9 mouse cellular contexts compared by ENCODE assay signal in the genomic region with DNA sequence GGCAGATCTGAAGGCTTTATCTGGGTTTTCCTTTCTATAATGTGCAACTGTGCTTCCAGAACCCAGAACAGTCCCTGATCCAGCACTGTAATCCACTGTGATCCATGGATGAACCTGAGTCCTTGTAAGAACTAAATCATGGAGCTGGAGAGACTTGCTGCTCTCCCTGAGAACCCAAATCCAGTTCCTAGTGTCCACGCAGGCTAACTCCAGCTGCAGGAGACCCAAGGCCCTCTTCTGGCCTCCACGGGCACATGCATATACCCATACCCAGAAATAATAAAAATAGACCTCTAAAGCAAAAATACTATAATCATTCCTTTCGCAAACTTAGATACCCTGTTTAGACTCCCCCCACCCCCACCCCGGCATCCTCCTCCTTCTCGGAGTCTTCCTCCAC. TPM values are rescaled to one million over a fixed set of nuclear protein-coding genes. Genes with fewer than 3 reads are reported as not detected.
DNase-seq lines count a peak whose midpoint lies in the region; ATAC-seq and TF ChIP-seq lines count a peak whose summit lies in the region.
"Had no signal": no experiment of that assay in that cellular context is flagged by ENCODE, and none has a peak within 500 bp of the region (broad histone marks: within the 10 kb centered on the region; RNA-seq: fewer than 3 reads in every experiment).

No protein-coding gene starts in this region.

- peaks cover 4% of the 10 kb centered on the region; the same call in 1 of the 2 replicates for H3K36me3 ChIP-seq in stomach, embryonic 14.5 days (ENCODE audit: control insufficient read depth, insufficient read depth, low read length)
- no peaks in the 10 kb centered on the region for H3K36me3 ChIP-seq in stomach, postnatal 0 days (ENCODE audit: control insufficient read depth, insufficient read depth, low read length)
- no peaks in the 10 kb centered on the region; the same call in 1 of the 2 replicates for H3K36me3 ChIP-seq in intestine, embryonic 16.5 days (ENCODE audit: control insufficient read depth, insufficient read depth, low read length)
- H3K36me3 ChIP-seq in stomach, embryonic 15.5 days = no peaks in the 10 kb centered on the region

- no peak overlapping the region for H3K9ac ChIP-seq in stomach, embryonic 14.5 days (replicated peaks; ENCODE audit: low read depth, low read length)
- H3K9ac ChIP-seq in stomach, postnatal 0 days (ENCODE audit: low read length) = no peak overlapping the region
- H3K9ac ChIP-seq in intestine, embryonic 16.5 days (ENCODE audit: low read depth, low read length) = no peak overlapping the region
- no peak overlapping the region for H3K9ac ChIP-seq in stomach, embryonic 15.5 days

- no peaks in the 10 kb centered on the region for H3K9me3 ChIP-seq in stomach, embryonic 14.5 days (ENCODE audit: control insufficient read depth, low read depth, low read length)
- no peaks in the 10 kb centered on the region for H3K9me3 ChIP-seq in stomach, postnatal 0 days (ENCODE audit: control insufficient read depth, low read length)
- no peaks in the 10 kb centered on the region for H3K9me3 ChIP-seq in intestine, embryonic 16.5 days (ENCODE audit: control insufficient read depth, low read length)
- no peaks in the 10 kb centered on the region for H3K9me3 ChIP-seq in stomach, embryonic 15.5 days

- TF ChIP-seq CTCF in gastrocnemius, adult 2 months (IDR thresholded peaks at IDR 0.05) = no peak
- TF ChIP-seq CTCF in stomach, postnatal 0 days (IDR thresholded peaks at IDR 0.05; ENCODE audit: low read depth) = no peak

- intact Hi-C loops in gastrocnemius, adult 2 months (cut with DNase I) = no loop called here
- intact Hi-C loops in heart, postnatal 14 days (cut with DNase I) = loop anchor here (5.0 kb wide), 1 partner anchor 36 kb away; no protein-coding TSS in a partner anchor

- no peak overlapping the region for H3K27ac ChIP-seq in gastrocnemius, adult 2 months
- no peak overlapping the region for H3K27ac ChIP-seq in stomach, embryonic 14.5 days (ENCODE audit: low read length)
- no peak overlapping the region for H3K27ac ChIP-seq in stomach, postnatal 0 days (replicated peaks)
- no peak overlapping the region for H3K27ac ChIP-seq in intestine, embryonic 16.5 days (ENCODE audit: low read length)
- H3K27ac ChIP-seq in stomach, embryonic 15.5 days = no peak overlapping the region

- WGBS in stomach, embryonic 14.5 days = 77% methylated on average over 5 of the region's 5 CpGs
- WGBS in stomach, postnatal 0 days = 80% methylated on average over 5 of the region's 5 CpGs
- WGBS in intestine, embryonic 16.5 days = 87% methylated on average over 5 of the region's 5 CpGs
- 83% methylated on average over 5 of the region's 5 CpGs for WGBS in stomach, embryonic 15.5 days

- 0 out of 2 replicates have a peak, but pooled peaks cover 4% of the 10 kb centered on the region for H3K27me3 ChIP-seq in stomach, embryonic 14.5 days (ENCODE audit: control insufficient read depth, insufficient read depth, low read length)
- no peaks in the 10 kb centered on the region for H3K27me3 ChIP-seq in stomach, postnatal 0 days (ENCODE audit: control insufficient read depth, insufficient read depth, low read length)
- H3K27me3 ChIP-seq in intestine, embryonic 16.5 days (replicated peaks; ENCODE audit: control insufficient read depth, insufficient read depth, low read length) = peaks cover 13% of the 10 kb centered on the region
- H3K27me3 ChIP-seq in stomach, embryonic 15.5 days (replicated peaks) = peaks cover 10% of the 10 kb centered on the region

- ATAC-seq in stomach, embryonic 14.5 days (ENCODE audit: insufficient number of reproducible peaks, insufficient read depth, low FRiP score, low read depth) = no peak
- ATAC-seq in stomach, postnatal 0 days (ENCODE audit: low FRiP score, low TSS enrichment) = no peak
- ATAC-seq in intestine, embryonic 16.5 days = no peak
- no peak for ATAC-seq in stomach, embryonic 15.5 days (ENCODE audit: insufficient read depth, low FRiP score, low read depth)

- peak overlapping the region; percentile 87 for H3K4me2 ChIP-seq in stomach, embryonic 14.5 days (replicated peaks; ENCODE audit: low read depth, low read length)
- H3K4me2 ChIP-seq in stomach, postnatal 0 days (replicated peaks; ENCODE audit: low read depth) = no peak overlapping the region
- H3K4me2 ChIP-seq in intestine, embryonic 16.5 days (ENCODE audit: low read depth, low read length) = peak overlapping the region; percentile 93; the same call in 1 of the 2 replicates
- H3K4me2 ChIP-seq in stomach, embryonic 15.5 days = peak overlapping the region; percentile 84

- no peak overlapping the region for H3K4me3 ChIP-seq in gastrocnemius, adult 2 months
- H3K4me3 ChIP-seq in stomach, embryonic 14.5 days (ENCODE audit: low read depth, low read length) = peak overlapping the region; percentile 41; the same call in 1 of the 2 replicates
- no peak overlapping the region for H3K4me3 ChIP-seq in stomach, postnatal 0 days (ENCODE audit: low read depth, low read length)
- H3K4me3 ChIP-seq in intestine, embryonic 16.5 days (ENCODE audit: low read length) = no peak overlapping the region
- peak overlapping the region; percentile 57; the same call in 1 of the 2 replicates for H3K4me3 ChIP-seq in stomach, embryonic 15.5 days (replicated peaks)

- peaks cover 14% of the 10 kb centered on the region; the same call in 1 of the 2 replicates for H3K4me1 ChIP-seq in stomach, embryonic 14.5 days (ENCODE audit: control insufficient read depth, insufficient read depth, low read length)
- peaks cover 8% of the 10 kb centered on the region for H3K4me1 ChIP-seq in stomach, postnatal 0 days (replicated peaks; ENCODE audit: control insufficient read depth, insufficient read depth)
- H3K4me1 ChIP-seq in intestine, embryonic 16.5 days (ENCODE audit: control insufficient read depth, insufficient read depth, low read length) = peaks cover 21% of the 10 kb centered on the region
- H3K4me1 ChIP-seq in stomach, embryonic 15.5 days = peaks cover 24% of the 10 kb centered on the region

- no peak for TF ChIP-seq EP300 in stomach, postnatal 0 days (optimal IDR thresholded peaks at IDR 0.05)

- peak; percentile 9 for DNase-seq in gastrocnemius, adult 2 months
- no peak for DNase-seq in gastrocnemius, adult 8-10 months (ENCODE audit: low spot score in 2 of 2)
- no peak for DNase-seq in stomach, postnatal 0 days (ENCODE audit: low spot score)
- no peak for DNase-seq in adrenal gland, postnatal 36 days
- DNase-seq in heart, postnatal 14 days = no peak

RNA-seq across cellular contexts. Expression of gene 4931428F04Rik, which starts 1.4 kb away (rescaled TPM):
- total RNA-seq in gastrocnemius, adult 2 months (2021) = under 1 TPM; 0.33 to 0.98 TPM
- under 1 TPM; 0.27 to 0.65 (median 0.42) TPM for total RNA-seq in gastrocnemius, adult 8-10 months (2022)
- 10.3 and 10.7 TPM in 2 replicates for polyA plus RNA-seq in stomach, embryonic 14.5 days (2014; fragmentation: Nextera tagmentation; extraction: Ambion mirVana)
- polyA plus RNA-seq in stomach, postnatal 0 days (2015; fragmentation: Nextera tagmentation; extraction: Ambion mirVana) = 1.9 and 3.0 TPM in 2 replicates
- 6.7 and 7.2 TPM in 2 replicates for polyA plus RNA-seq in intestine, embryonic 16.5 days (2015; fragmentation: Nextera tagmentation; extraction: Ambion mirVana)
- polyA plus RNA-seq in stomach, embryonic 15.5 days (2015; fragmentation: Nextera tagmentation; extraction: Ambion mirVana) = 9.1 and 10.7 TPM in 2 replicates
- 1 to 10 TPM; 2.4 to 2.8 TPM for total RNA-seq in adrenal gland, postnatal 36 days (2021)
- total RNA-seq in heart, postnatal 14 days (2021) = 1 to 10 TPM; 1.5 to 3.2 TPM

RNA-seq across cellular contexts. Expression of gene Exoc3l, which starts 7.7 kb away (rescaled TPM):
- total RNA-seq in gastrocnemius, adult 2 months (2021) = 1 to 10 TPM in 1 of 2 experiments, under 1 TPM in 1; 0.84 to 2.3 TPM
- 1 to 10 TPM in 2 of 4 experiments, under 1 TPM in 2; 0.94 to 2.5 (median 1.4) TPM for total RNA-seq in gastrocnemius, adult 8-10 months (2022)
- polyA plus RNA-seq in stomach, embryonic 14.5 days (2014; fragmentation: Nextera tagmentation; extraction: Ambion mirVana) = 7.9 and 9.2 TPM in 2 replicates
- polyA plus RNA-seq in stomach, postnatal 0 days (2015; fragmentation: Nextera tagmentation; extraction: Ambion mirVana) = 3.4 and 3.7 TPM in 2 replicates
- polyA plus RNA-seq in intestine, embryonic 16.5 days (2015; fragmentation: Nextera tagmentation; extraction: Ambion mirVana) = 6.6 and 7.4 TPM in 2 replicates
- polyA plus RNA-seq in stomach, embryonic 15.5 days (2015; fragmentation: Nextera tagmentation; extraction: Ambion mirVana) = 10.4 and 10.9 TPM in 2 replicates
- 10 to 100 TPM; 19.8 to 22.0 TPM for total RNA-seq in adrenal gland, postnatal 36 days (2021)
- 1 to 10 TPM; 8.5 to 8.6 TPM for total RNA-seq in heart, postnatal 14 days (2021)

RNA-seq across cellular contexts. Expression of gene E2f4, which starts 9.2 kb away (rescaled TPM):
- total RNA-seq in gastrocnemius, adult 2 months (2021) = 10 to 100 TPM; 26.8 to 29.7 TPM
- total RNA-seq in gastrocnemius, adult 8-10 months (2022) = 10 to 100 TPM; 28.1 to 37.8 (median 33.7) TPM
- 95.0 and 95.8 TPM in 2 replicates for polyA plus RNA-seq in stomach, embryonic 14.5 days (2014; fragmentation: Nextera tagmentation; extraction: Ambion mirVana)
- polyA plus RNA-seq in stomach, postnatal 0 days (2015; fragmentation: Nextera tagmentation; extraction: Ambion mirVana) = 31.0 and 38.5 TPM in 2 replicates
- polyA plus RNA-seq in intestine, embryonic 16.5 days (2015; fragmentation: Nextera tagmentation; extraction: Ambion mirVana) = 86.7 and 89.2 TPM in 2 replicates
- polyA plus RNA-seq in stomach, embryonic 15.5 days (2015; fragmentation: Nextera tagmentation; extraction: Ambion mirVana) = 80.4 and 83.1 TPM in 2 replicates
- total RNA-seq in adrenal gland, postnatal 36 days (2021) = 10 to 100 TPM; 36.6 to 49.5 TPM
- total RNA-seq in heart, postnatal 14 days (2021) = 10 to 100 TPM; 21.9 to 24.8 TPM

RNA-seq across cellular contexts. Expression of gene Nol3, which starts 12.3 kb away (rescaled TPM):
- 10 to 100 TPM; 27.9 to 32.4 TPM for total RNA-seq in gastrocnemius, adult 2 months (2021)
- 10 to 100 TPM; 30.0 to 40.5 (median 34.4) TPM for total RNA-seq in gastrocnemius, adult 8-10 months (2022)
- 1.9 and 2.0 TPM in 2 replicates for polyA plus RNA-seq in stomach, embryonic 14.5 days (2014; fragmentation: Nextera tagmentation; extraction: Ambion mirVana)
- 1.2 and 1.4 TPM in 2 replicates for polyA plus RNA-seq in stomach, postnatal 0 days (2015; fragmentation: Nextera tagmentation; extraction: Ambion mirVana)
- 1.3 and 1.4 TPM in 2 replicates for polyA plus RNA-seq in intestine, embryonic 16.5 days (2015; fragmentation: Nextera tagmentation; extraction: Ambion mirVana)
- polyA plus RNA-seq in stomach, embryonic 15.5 days (2015; fragmentation: Nextera tagmentation; extraction: Ambion mirVana) = 1.4 and 1.7 TPM in 2 replicates
- 1 to 10 TPM; 5.5 TPM for total RNA-seq in adrenal gland, postnatal 36 days (2021)
- total RNA-seq in heart, postnatal 14 days (2021) = 10 to 100 TPM; 17.9 to 19.0 TPM
- polyA plus RNA-seq: activated CD4-positive, CD25-positive, alpha-beta regulatory T cell, adult 4 months had no signal

RNA-seq across cellular contexts. Expression of gene Elmo3, which starts 17.2 kb away (rescaled TPM):
- 1 to 10 TPM; 1.2 to 1.6 TPM for total RNA-seq in gastrocnemius, adult 2 months (2021)
- 1 to 10 TPM in 3 of 4 experiments, under 1 TPM in 1; 0.99 to 2.7 (median 1.4) TPM for total RNA-seq in gastrocnemius, adult 8-10 months (2022)
- polyA plus RNA-seq in stomach, embryonic 14.5 days (2014; fragmentation: Nextera tagmentation; extraction: Ambion mirVana) = 14.3 and 15.2 TPM in 2 replicates
- polyA plus RNA-seq in stomach, postnatal 0 days (2015; fragmentation: Nextera tagmentation; extraction: Ambion mirVana) = 17.1 and 19.9 TPM in 2 replicates
- 28.0 and 30.3 TPM in 2 replicates for polyA plus RNA-seq in intestine, embryonic 16.5 days (2015; fragmentation: Nextera tagmentation; extraction: Ambion mirVana)
- 15.9 and 17.1 TPM in 2 replicates for polyA plus RNA-seq in stomach, embryonic 15.5 days (2015; fragmentation: Nextera tagmentation; extraction: Ambion mirVana)
- 1 to 10 TPM; 3.7 to 7.8 TPM for total RNA-seq in adrenal gland, postnatal 36 days (2021)
- 1 to 10 TPM in 1 of 2 experiments, under 1 TPM in 1; 0.86 to 1.2 TPM for total RNA-seq in heart, postnatal 14 days (2021)

Comparison
In these comparisons a context has a peak if more than half of its experiments do, and no peak if none do; other contexts are left out.
1. H3K4me3 ChIP-seq: peak in stomach, embryonic 14.5 days (single experiment) and stomach, embryonic 15.5 days (single experiment); none in gastrocnemius, adult 2 months (single experiment), stomach, postnatal 0 days (single experiment) and intestine, embryonic 16.5 days (single experiment).